Mouse (Mus musculus) heart, adult 2 months (tissue): ENCODE measurements around the gene Zscan10.

Experiments used
- CTCF ChIP-seq: fragments of 200-600 bp; IDR thresholded peaks from 2 replicates; pipeline ENCODE4 v1.8.1; 2022; ENCODE audit warnings: antibody characterized with exemption, mild to moderate bottlenecking, moderate library complexity
- POLR2A ChIP-seq: fragments of 200-500 bp; IDR thresholded peaks from 2 replicates; pipeline ENCODE4 v1.6.1; 2011; ENCODE audit warnings: mild to moderate bottlenecking, low read depth, low read length, control low read depth; ENCODE audit not compliant: insufficient read depth

GRCm38 (mm10) chr17:23564368-23564715 is 36.3 kb upstream of the Zscan10 start:
- TF ChIP-seq CTCF (no peak), POLR2A (no peak)
